Mouse (Mus musculus) erythroblast, adult 5-6 weeks (primary cell): ENCODE data around the gene Atat1. TPM values are rescaled to one million over a fixed set of nuclear protein-coding genes. Genes with fewer than 3 reads are reported as not detected.
"Not testable (repeated sequence)": the region's sequence is repeated elsewhere in the genome, so short reads cannot be mapped to it uniquely, and the experiment has no call there.

Source experiments
- ATAC-seq: replicated peaks from 2 replicates; pipeline ENCODE4 v1.8.0; 2016; ENCODE audit warnings: moderate number of reproducible peaks, mild to moderate bottlenecking, moderate TSS enrichment, inconsistent platforms; ENCODE audit not compliant: poor library complexity, low FRiP score, severe bottlenecking
- total RNA-seq, 2 experiments: library from RNA; stranded (forward) in 1 of 2; stranded (reverse) in 1 of 2; fragments of 150-400 nt in 1 of 2; fragments of 200-764, 138-1000 nt in 1 of 2; gene quantifications; 2 replicates each; pipeline versions ENCODE4 v1.2.3 to v1.2.4; 2015 to 2017; ENCODE audit warnings: low replicate concordance in 2 of 2

Gene Atat1
- 2.3 TPM in 1 of 2 replicates, not detected in the other for total RNA-seq (2015; ENCODE audit: low replicate concordance)
- total RNA-seq (2017; ENCODE audit: low replicate concordance), result 0.56 and 7.1 TPM in 2 replicates

GRCm38 (mm10) chr17:35909919-35910369, at the start of gene Atat1:
Gene Atat1 (minus strand): TSS chr17:35910075.
- peak; percentile 92 for ATAC-seq

DNA sequence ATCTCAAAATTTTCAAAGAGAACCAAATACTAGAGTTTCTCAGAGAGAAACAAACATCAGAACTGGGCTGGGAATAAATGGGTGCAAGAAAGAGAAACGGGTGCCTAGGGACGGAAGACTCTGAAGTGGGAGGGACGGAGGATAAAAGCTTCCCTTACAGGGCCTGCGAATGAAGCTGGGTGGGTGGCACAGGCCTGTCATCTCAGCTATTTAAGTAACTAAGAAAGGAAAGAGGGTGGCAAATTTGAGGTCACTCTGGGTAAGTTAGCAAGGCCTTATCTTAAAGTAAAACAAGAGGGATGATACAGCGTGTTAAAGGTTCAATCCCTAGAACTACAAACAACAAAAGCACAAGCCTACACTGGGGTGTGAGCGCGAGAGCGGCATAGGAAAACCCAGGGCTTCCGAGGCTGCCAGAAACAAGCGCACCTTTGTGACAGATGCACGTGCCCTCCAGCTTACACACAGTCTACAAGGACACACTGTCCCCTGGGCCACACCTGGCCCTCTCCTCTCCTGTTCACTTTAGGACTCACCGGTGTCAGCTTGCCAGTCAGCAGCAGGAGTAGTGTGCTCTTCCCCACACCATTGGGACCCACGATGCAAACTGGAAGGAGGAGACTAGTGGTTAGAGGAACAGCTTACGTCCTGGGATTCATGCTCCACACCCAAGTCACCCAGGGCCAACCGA, 48.8 kb upstream of the Atat1 start:
- no peak for ATAC-seq

DNA sequence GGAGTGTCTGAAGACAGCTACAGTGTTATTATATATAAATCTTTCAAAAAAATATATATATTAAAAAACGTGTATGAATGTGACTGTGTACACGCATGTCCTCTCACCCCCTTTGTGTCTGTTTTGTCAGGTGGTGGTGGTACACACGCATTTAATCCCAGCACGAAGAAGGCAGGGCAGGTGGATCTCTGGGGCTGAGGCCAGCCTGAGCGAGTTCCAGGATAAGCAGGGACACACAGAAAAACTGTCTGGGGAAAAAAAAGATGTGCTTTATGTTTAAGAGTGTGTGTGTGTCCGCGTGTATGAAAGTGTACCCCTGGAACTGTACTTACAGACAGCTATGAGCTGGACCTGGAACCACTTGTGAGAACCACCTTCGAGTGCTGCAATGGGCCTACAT, 44.8 kb upstream of the Atat1 start:
- ATAC-seq, result no peak

DNA sequence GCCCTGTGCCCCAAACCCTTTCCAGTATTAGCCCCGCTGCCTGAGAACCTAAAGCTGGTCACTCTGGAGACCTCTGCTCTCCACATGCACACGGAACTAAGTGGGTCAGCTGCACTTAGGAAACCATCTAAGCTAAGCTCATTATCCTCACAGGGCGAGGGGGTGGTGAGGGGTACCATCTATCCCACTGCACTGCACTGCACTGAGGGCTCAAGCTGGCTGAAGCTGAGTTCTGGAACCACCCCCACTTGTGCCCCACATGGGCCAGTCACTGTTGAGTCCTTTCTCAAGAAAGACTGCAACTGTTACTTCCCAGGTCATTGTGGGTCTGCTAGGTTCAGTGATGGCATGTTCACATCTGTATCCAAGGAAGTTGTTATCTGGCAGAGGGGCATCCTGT, 42.7 kb upstream of the Atat1 start:
- ATAC-seq, result not testable (repeated sequence)

DNA sequence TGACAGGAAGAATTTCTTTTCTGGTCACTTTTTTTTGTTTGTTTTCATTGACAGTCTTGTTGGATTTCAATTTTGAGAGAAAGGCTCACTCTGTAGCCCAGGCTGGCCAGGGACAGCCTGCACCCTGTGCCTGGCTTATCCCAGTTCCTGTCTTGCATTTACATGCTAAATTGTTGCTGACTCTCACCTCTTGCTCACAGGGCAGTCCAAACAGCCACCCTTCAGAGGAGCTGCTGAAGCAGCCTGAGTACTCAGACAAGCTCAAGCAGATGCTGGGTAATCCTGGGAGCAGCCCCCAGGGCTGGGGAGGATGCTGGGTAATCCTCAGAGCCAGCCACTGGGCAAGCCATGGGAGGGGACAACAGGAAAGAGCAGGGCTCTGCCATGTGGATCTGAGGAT, 41.1 kb upstream of the Atat1 start:
- peak; percentile 47; the same call in 1 of the 2 replicates for ATAC-seq

- ATAC-seq, result no peak
Observed at GRCm38 (mm10) chr17:35939941-35940340, 30.1 kb upstream of the Atat1 start.

- ATAC-seq, result no peak
Observed at GRCm38 (mm10) chr17:35939108-35939507, 29.2 kb upstream of the Atat1 start.

- ATAC-seq, result peak; percentile 94
Observed at GRCm38 (mm10) chr17:35937700-35938348, 27.9 kb upstream of the Atat1 start.

DNA sequence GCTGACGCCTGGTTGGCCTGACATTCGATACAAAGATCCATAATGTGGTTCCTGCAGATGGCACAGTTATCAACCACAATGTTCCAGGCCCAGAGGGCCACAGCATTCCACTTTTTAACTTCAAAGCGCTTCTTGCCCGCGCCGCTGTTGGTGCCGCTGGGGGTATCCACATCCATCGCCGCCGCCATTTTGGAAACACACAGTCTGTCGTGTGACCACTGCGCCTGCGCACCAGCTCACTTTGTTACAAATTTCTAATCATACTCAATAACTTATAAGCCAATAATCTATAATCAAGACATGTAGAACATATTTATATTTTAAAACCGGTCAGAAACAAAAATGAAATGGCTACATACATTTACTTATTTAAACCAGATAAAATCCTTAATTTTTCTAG, 25.9 kb upstream of the Atat1 start:
- ATAC-seq, result peak; percentile 94

DNA sequence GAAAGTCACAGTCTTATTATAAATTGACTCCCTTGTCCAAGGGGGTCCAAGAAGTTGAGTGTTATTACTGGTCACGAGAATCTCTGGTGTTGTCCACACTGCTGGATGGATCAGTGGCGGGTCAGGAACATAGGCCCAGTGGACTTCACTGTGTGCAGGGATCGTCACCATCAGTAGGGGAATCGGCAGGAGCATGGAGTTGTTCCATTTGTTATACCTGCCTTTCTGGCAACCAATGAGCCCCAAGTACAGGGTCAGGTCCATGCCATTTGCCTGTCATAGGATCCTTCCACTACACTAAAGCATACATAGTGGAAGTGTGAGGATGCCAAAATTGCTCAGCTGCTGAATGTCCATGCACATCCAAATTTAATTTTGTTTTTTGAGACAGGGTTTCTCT, 22.7 kb upstream of the Atat1 start:
- ATAC-seq, result no peak

DNA sequence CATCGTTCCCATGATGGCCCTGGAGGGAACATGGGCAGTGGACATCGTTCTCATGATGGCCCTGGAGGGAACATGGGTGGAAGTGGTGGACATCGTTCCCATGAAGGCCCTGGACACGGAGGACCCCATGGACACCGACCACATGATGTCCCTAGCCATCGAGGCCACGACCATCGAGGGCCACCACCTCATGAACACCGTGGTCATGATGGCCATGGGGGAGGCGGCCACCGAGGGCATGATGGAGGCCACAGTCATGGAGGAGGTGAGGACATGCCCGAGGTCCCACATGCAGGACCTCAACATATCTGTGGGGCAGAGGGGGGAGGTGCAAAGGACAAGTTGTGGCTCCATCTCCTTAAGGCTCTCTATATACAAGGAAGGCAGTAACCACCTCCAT, 20.8 kb upstream of the Atat1 start:
- ATAC-seq, result 0 out of 2 replicates have a peak, but pooled peaks have one; percentile 26

DNA sequence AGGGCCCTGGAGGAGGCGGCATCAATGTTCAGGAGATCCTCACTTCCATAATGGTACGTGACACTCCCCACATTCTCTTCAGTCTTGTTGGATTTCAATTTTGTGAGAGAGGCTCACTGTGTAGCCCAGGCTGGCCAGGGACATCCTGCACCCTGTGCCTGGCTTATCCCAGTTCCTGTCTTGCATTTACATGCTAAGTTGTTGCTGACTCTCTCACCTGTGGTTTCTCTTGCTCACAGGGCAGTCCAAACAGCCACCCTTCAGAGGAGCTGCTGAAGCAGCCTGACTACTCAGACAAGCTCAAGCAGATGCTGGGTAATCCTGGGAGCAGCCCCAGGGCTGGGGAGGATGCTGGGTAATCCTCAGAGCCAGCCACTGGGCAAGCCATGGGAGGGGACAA, 19.7 kb upstream of the Atat1 start:
- ATAC-seq, result no peak

- ATAC-seq, result no peak
Observed at GRCm38 (mm10) chr17:35927471-35927870, 17.6 kb upstream of the Atat1 start.

DNA sequence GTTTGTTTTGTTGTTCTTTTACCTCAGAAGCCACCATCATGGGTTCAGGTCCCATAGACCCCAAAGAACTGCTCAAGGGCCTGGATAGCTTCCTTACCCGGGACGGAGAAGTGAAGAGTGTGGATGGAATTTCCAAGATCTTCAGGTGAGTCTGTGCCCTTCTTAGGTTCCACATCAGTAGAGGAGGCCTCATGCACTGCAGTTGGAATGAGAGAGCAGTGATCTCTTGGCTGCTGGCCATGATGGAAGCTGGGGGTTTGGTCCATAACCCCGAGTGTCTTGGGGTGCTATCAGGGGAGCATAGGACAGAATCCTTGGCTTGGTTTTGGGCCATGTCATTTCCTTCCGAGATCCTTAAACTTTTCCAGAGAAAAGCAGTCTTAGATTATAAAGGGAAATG, 13.4 kb upstream of the Atat1 start:
- ATAC-seq, result no peak

DNA sequence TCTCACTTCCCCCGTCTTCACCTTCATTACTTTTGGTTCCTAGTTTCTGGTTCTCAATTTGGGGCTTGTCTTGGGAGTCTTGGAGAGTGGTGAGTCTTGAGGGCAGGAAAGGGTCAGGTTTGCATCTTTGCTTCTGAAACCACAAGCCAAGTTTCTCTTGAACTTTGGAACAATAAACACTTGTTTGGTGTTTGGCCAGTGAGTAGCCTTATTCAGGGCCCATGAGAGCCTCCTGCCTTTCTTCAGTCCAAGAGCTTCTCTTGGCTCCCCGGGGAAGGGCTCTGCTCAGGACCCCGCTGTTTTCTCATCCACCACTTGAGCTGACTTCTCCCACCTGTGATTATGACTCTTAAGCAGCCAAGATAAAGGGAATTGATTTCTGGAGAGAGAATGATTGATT, 12.7 kb upstream of the Atat1 start:
- ATAC-seq, result no peak

DNA sequence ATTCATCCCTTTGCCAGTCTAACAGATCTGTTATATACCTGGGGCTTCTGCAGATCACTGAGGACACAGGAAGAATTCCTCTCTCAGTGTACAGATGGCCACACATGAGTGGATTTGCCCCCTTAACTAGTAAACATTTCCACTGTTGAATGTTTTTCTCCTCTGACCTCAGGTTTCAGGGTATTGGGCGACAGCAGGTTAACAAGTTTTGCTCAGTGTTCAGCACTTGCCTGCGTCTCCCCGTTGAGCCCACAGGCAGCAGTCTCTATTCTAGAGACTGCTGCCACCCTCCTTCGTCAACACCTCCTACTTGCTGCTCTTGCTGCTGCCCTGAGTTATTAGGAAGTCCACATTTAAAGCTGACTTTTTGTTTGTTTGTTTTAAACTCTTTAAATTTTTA, 11.8 kb upstream of the Atat1 start:
- no peak for ATAC-seq

- no peak for ATAC-seq
Observed at GRCm38 (mm10) chr17:35920862-35921562, 11.1 kb upstream of the Atat1 start.

- ATAC-seq, result no peak
Observed at GRCm38 (mm10) chr17:35920384-35920783, 10.5 kb upstream of the Atat1 start.

DNA sequence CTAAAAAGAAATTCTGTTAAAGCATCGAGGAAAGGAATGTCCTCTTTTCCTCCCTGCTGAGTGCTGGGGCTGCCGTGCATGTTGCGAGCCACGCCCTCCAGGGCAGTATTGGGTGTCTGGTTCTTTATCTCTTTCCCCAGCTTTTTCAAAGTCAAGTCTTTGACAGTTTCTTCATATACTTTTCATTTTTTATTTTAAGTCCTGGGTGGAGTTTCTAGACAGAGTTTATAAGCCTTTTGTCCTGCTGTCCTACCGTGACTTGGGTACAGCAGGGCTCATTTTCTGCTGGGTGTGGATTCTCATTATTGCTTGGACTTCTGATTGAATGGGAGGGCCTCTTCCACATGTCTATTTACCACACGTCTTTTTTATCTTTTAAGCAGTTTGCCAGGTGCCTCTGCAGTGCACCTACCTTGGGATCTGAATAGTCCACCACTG, 10.0 kb upstream of the Atat1 start:
- peak; percentile 51 for ATAC-seq

DNA sequence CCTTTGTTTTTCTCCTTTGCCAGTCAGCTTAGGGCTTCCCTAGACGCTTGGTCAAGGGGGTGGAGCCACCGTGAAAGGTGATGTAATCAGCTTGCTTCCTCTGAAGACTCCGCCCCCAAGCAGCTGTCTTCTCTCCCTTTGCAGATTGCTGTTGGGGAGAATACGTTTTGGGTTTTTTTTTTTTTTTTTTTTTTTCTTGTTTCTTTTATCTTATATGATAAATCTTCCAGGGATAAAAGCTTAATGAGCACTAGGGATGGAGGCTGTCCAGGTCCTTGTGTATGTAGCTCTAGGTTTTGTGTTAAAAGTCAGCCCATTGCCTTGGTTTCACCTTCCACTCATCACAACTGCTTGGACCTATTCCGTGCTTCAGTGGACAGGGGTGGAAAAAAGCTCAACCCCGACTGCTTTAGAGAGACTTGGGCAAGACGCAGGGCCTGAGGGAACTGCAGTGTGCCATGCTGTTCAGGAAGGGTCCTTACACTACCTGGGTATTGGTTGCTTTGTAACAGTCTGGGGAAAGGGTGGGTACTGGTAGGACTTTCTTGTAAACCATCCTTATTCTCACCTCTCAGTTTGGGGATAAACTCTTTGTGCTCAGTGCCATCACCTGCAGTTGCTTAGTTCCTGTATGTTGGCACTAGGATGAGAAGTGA, 9.3 kb upstream of the Atat1 start:
- peak; percentile 60 for ATAC-seq
